19 mouse cellular contexts compared by ENCODE assay signal in genomic region chr16:21710321-21710720, GRCm38 (mm10). TPM values are rescaled to one million over a fixed set of nuclear protein-coding genes. Genes with fewer than 3 reads are reported as not detected.
DNase-seq lines count a peak whose midpoint lies in the region; ATAC-seq and TF ChIP-seq lines count a peak whose summit lies in the region.
"Had no signal": no experiment of that assay in that cellular context is flagged by ENCODE, and none has a peak within 500 bp of the region (broad histone marks: within the 10 kb centered on the region; RNA-seq: fewer than 3 reads in every experiment).

No protein-coding gene starts in this region.

- intact Hi-C loops in heart, postnatal 25 days (cut with DNase I) = no loop called here
- intact Hi-C loops in left cerebral cortex, adult 2 months (cut with DNase I) = no loop called here

- H3K4me3 ChIP-seq in heart, embryonic 14.5 days (ENCODE audit: control insufficient read depth in 1 of 2, insufficient read depth in 1 of 2, low read depth in 1 of 2, low read length in 2 of 2) = no peak overlapping the region
- H3K4me3 ChIP-seq in midbrain, embryonic 12.5 days = no peak overlapping the region
- H3K4me3 ChIP-seq in midbrain, embryonic 16.5 days (ENCODE audit: low read depth, low read length) = no peak overlapping the region
- H3K4me3 ChIP-seq in left cerebral cortex, adult 2 months = no peak overlapping the region
- H3K4me3 ChIP-seq: embryonic facial prominence, embryonic 13.5 days; heart, embryonic 15.5 days; liver, embryonic 15.5 days had no signal

- H3K27me3 ChIP-seq in heart, embryonic 14.5 days (ENCODE audit: control insufficient read depth, insufficient read depth, low read length) = no peaks in the 10 kb centered on the region
- no peaks in the 10 kb centered on the region for H3K27me3 ChIP-seq in midbrain, embryonic 12.5 days
- no peaks in the 10 kb centered on the region for H3K27me3 ChIP-seq in midbrain, embryonic 16.5 days (ENCODE audit: control insufficient read depth, insufficient read depth, low read depth, low read length)
- H3K27me3 ChIP-seq: embryonic facial prominence, embryonic 13.5 days; heart, embryonic 15.5 days; liver, embryonic 15.5 days; Patski had no signal

- TF ChIP-seq CTCF in left cerebral cortex, adult 2 months (IDR thresholded peaks at IDR 0.05) = no peak

- H3K4me1 ChIP-seq in heart, embryonic 14.5 days (ENCODE audit: control insufficient read depth in 2 of 2, insufficient read depth in 2 of 2, low read length in 2 of 2) = peaks cover 6 to 7% of the 10 kb centered on the region in 2 experiments; a peak in 3 of 4 replicates
- peaks cover 9% of the 10 kb centered on the region; the same call in 1 of the 2 replicates for H3K4me1 ChIP-seq in midbrain, embryonic 12.5 days
- no peaks in the 10 kb centered on the region for H3K4me1 ChIP-seq in midbrain, embryonic 16.5 days (ENCODE audit: control insufficient read depth, insufficient read depth, low read length)
- H3K4me1 ChIP-seq: embryonic facial prominence, embryonic 13.5 days; liver, embryonic 15.5 days had no signal

- no peak overlapping the region for H3K9ac ChIP-seq in heart, embryonic 14.5 days (ENCODE audit: low read length)
- H3K9ac ChIP-seq in midbrain, embryonic 12.5 days (replicated peaks) = no peak overlapping the region
- H3K9ac ChIP-seq in midbrain, embryonic 16.5 days (ENCODE audit: low read depth, low read length) = no peak overlapping the region
- H3K9ac ChIP-seq: embryonic facial prominence, embryonic 13.5 days; heart, embryonic 15.5 days; liver, embryonic 15.5 days had no signal

- 11% methylated on average over 2 of the region's 2 CpGs for WGBS in heart, embryonic 14.5 days
- WGBS in midbrain, embryonic 12.5 days = 13% methylated on average over 2 of the region's 2 CpGs
- WGBS in midbrain, embryonic 16.5 days = 21% methylated on average over 2 of the region's 2 CpGs

- no peaks in the 10 kb centered on the region for H3K36me3 ChIP-seq in heart, embryonic 14.5 days (ENCODE audit: control insufficient read depth, insufficient read depth, low read length)
- no peaks in the 10 kb centered on the region for H3K36me3 ChIP-seq in midbrain, embryonic 12.5 days
- H3K36me3 ChIP-seq in midbrain, embryonic 16.5 days (ENCODE audit: control insufficient read depth, insufficient read depth, low read length) = no peaks in the 10 kb centered on the region
- H3K36me3 ChIP-seq: embryonic facial prominence, embryonic 13.5 days; heart, embryonic 15.5 days; liver, embryonic 15.5 days had no signal

- ATAC-seq in heart, embryonic 14.5 days (ENCODE audit: insufficient number of reproducible peaks, insufficient read depth, low FRiP score, low read depth) = no peak
- ATAC-seq in midbrain, embryonic 12.5 days (ENCODE audit: low FRiP score, low read depth) = no peak; the same call in 1 of the 2 replicates
- ATAC-seq in midbrain, embryonic 16.5 days = no peak
- ATAC-seq: hindbrain, postnatal 0 days; Patski had no signal

- peak; percentile 31 for DNase-seq in embryo, embryonic 10.5 days (ENCODE audit: low spot score)
- no peak for DNase-seq in embryo, embryonic 9.5 days (ENCODE audit: extremely low spot score)
- DNase-seq in heart, postnatal 25 days (ENCODE audit: low spot score) = no peak
- peak; percentile 36 for DNase-seq in retina, embryonic 14.5 days (ENCODE audit: low spot score)
- no peak for DNase-seq in left cerebral cortex, adult 2 months (ENCODE audit: extremely low spot score in 1 of 2, low spot score in 2 of 2)
- DNase-seq: cerebellum, adult 11-12 months; cerebellum, postnatal 25 days; kidney, adult 8-10 months; kidney, postnatal 25 days; layer of hippocampus, adult 9-11 months; right cerebral cortex, postnatal 25 days had no signal

- H3K27ac ChIP-seq in heart, embryonic 14.5 days (replicated peaks in 1 of 2; ENCODE audit: control insufficient read depth in 1 of 2, insufficient read depth in 1 of 2, low read depth in 2 of 2, low read length in 2 of 2) = peak overlapping the region; percentile 57 to 73
- peak overlapping the region; percentile 39 for H3K27ac ChIP-seq in midbrain, embryonic 12.5 days (replicated peaks)
- H3K27ac ChIP-seq in midbrain, embryonic 16.5 days (ENCODE audit: low read length) = no peak overlapping the region
- no peak overlapping the region for H3K27ac ChIP-seq in left cerebral cortex, adult 2 months
- H3K27ac ChIP-seq: embryonic facial prominence, embryonic 13.5 days; heart, embryonic 15.5 days; hindbrain, postnatal 0 days; liver, embryonic 15.5 days had no signal

- H3K9me3 ChIP-seq in heart, embryonic 14.5 days (ENCODE audit: control insufficient read depth, low read length) = 0 out of 2 replicates have a peak, but pooled peaks cover 4% of the 10 kb centered on the region
- no peaks in the 10 kb centered on the region for H3K9me3 ChIP-seq in midbrain, embryonic 12.5 days
- no peaks in the 10 kb centered on the region for H3K9me3 ChIP-seq in midbrain, embryonic 16.5 days (replicated peaks; ENCODE audit: control insufficient read depth, low read length, poor library complexity, severe bottlenecking)
- H3K9me3 ChIP-seq: embryonic facial prominence, embryonic 13.5 days; heart, embryonic 15.5 days; liver, embryonic 15.5 days had no signal

- no peak overlapping the region for H3K4me2 ChIP-seq in heart, embryonic 14.5 days (ENCODE audit: low read length)
- H3K4me2 ChIP-seq in midbrain, embryonic 12.5 days (replicated peaks) = no peak overlapping the region
- H3K4me2 ChIP-seq in midbrain, embryonic 16.5 days (ENCODE audit: low read length) = no peak overlapping the region
- H3K4me2 ChIP-seq: embryonic facial prominence, embryonic 13.5 days; heart, embryonic 15.5 days; liver, embryonic 15.5 days had no signal

RNA-seq across cellular contexts. Expression of gene 2510009E07Rik, which starts 15.9 kb away (rescaled TPM):
- 22.9 and 23.2 TPM in 2 replicates for polyA plus RNA-seq in heart, embryonic 14.5 days (2014; fragmentation: Nextera tagmentation; extraction: Ambion mirVana)
- 10 to 100 TPM; 27.5 to 29.8 TPM for total RNA-seq in heart, postnatal 25 days (2021)
- 144 and 150 TPM in 2 replicates for polyA plus RNA-seq in midbrain, embryonic 12.5 days (2016; fragmentation: Nextera tagmentation; extraction: Ambion mirVana)
- polyA plus RNA-seq in midbrain, embryonic 16.5 days (2015; fragmentation: Nextera tagmentation; extraction: Ambion mirVana) = 50.4 and 55.3 TPM in 2 replicates
- 10 to 100 TPM; 47.8 to 56.5 TPM for total RNA-seq in left cerebral cortex, adult 2 months (2021)

Comparison
In these comparisons a context has a peak if more than half of its experiments do, and no peak if none do; other contexts are left out.
1. DNase-seq: peak in embryo, embryonic 10.5 days (single experiment) and retina, embryonic 14.5 days (single experiment); none in embryo, embryonic 9.5 days (single experiment), heart, postnatal 25 days (single experiment) and left cerebral cortex, adult 2 months (0 of 2).
2. H3K27ac ChIP-seq: peak in heart, embryonic 14.5 days (2 of 2) and midbrain, embryonic 12.5 days (single experiment); none in midbrain, embryonic 16.5 days (single experiment) and left cerebral cortex, adult 2 months (single experiment).